Mouse (Mus musculus): ENCODE results near the gene Amelx. TPM values are rescaled to one million over a fixed set of nuclear protein-coding genes. Genes with fewer than 3 reads are reported as not detected.

Gene Amelx
- not detected in 2 replicates for polyA plus RNA-seq (2014; fragmentation: Nextera tagmentation; extraction: Ambion mirVana)

GRCm38 (mm10) chrX:169187100-169187499, at the start of gene Amelx:
Amelx (minus strand) TSS chrX:169187200.
- Histone ChIP-seq H3K9ac (replicated peaks; ENCODE audit: low read depth, low read length) (no peak within 1 kb of the TSS), H3K9me3 (ENCODE audit: control insufficient read depth, low read depth, low read length) (no peaks in the 10 kb centered on the region), H3K27me3 (ENCODE audit: control insufficient read depth, insufficient read depth, low read length) (no peaks in the 10 kb centered on the region), H3K4me2 (replicated peaks; ENCODE audit: low read depth, low read length) (no peak within 1 kb of the TSS), H3K27ac (ENCODE audit: low read length) (no peak within 1 kb of the TSS), H3K4me1 (ENCODE audit: control insufficient read depth, insufficient read depth, low read length) (no peaks in the 10 kb centered on the region), H3K4me3 (ENCODE audit: low read depth, low read length) (no peak within 1 kb of the TSS), H3K36me3 (ENCODE audit: control insufficient read depth, insufficient read depth, low read length) (no peaks in the 10 kb centered on the region)
- no peak for ATAC-seq (ENCODE audit: insufficient number of reproducible peaks, insufficient read depth, low FRiP score, low read depth)
- 76% methylated on average over 5 of the region's 5 CpGs for WGBS

GRCm38 (mm10) chrX:169222357-169223062, 35.5 kb upstream of the Amelx start:
- no peak overlapping the region for H3K4me3 ChIP-seq (ENCODE audit: low read depth, low read length)
- H3K9me3 ChIP-seq (ENCODE audit: control insufficient read depth, low read depth, low read length), result no peaks in the 10 kb centered on the region
- no peak overlapping the region for H3K27ac ChIP-seq (ENCODE audit: low read length)
- H3K36me3 ChIP-seq (ENCODE audit: control insufficient read depth, insufficient read depth, low read length), result no peaks in the 10 kb centered on the region
- 55% methylated on average over 3 of the region's 3 CpGs for WGBS
- no peak for ATAC-seq (ENCODE audit: insufficient number of reproducible peaks, insufficient read depth, low FRiP score, low read depth)
- no peaks in the 10 kb centered on the region for H3K27me3 ChIP-seq (ENCODE audit: control insufficient read depth, insufficient read depth, low read length)
- H3K4me1 ChIP-seq (ENCODE audit: control insufficient read depth, insufficient read depth, low read length), result no peaks in the 10 kb centered on the region
- H3K4me2 ChIP-seq (replicated peaks; ENCODE audit: low read depth, low read length), result no peak overlapping the region
- no peak overlapping the region for H3K9ac ChIP-seq (replicated peaks; ENCODE audit: low read depth, low read length)

DNA sequence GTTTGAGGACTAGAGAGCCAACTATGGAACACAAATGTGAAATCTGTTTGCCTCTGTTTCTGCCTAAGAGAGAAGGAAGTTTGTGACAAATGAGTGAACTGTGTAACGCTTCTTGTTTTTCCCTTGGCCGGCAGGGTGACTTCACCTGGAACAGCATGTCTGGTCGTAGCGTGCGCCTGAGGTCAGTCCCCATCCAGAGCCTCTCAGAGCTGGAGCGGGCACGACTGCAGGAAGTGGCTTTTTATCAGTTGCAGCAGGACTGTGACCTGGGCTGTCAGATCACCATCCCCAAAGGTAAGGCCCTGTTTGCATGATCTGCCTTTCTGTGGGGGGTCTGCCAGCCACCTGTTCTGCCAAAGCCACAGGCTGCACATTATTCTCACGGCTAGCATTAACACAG, 33.1 kb upstream of the Amelx start:
- WGBS, result 53% methylated on average over 8 of the region's 8 CpGs
- Histone ChIP-seq H3K4me1 (ENCODE audit: control insufficient read depth, insufficient read depth, low read length) (no peaks in the 10 kb centered on the region), H3K4me2 (replicated peaks; ENCODE audit: low read depth, low read length) (no peak overlapping the region), H3K9ac (replicated peaks; ENCODE audit: low read depth, low read length) (no peak overlapping the region), H3K9me3 (ENCODE audit: control insufficient read depth, low read depth, low read length) (no peaks in the 10 kb centered on the region), H3K27ac (ENCODE audit: low read length) (no peak overlapping the region), H3K4me3 (ENCODE audit: low read depth, low read length) (no peak overlapping the region), H3K27me3 (ENCODE audit: control insufficient read depth, insufficient read depth, low read length) (no peaks in the 10 kb centered on the region), H3K36me3 (ENCODE audit: control insufficient read depth, insufficient read depth, low read length) (no peaks in the 10 kb centered on the region)
- ATAC-seq (ENCODE audit: insufficient number of reproducible peaks, insufficient read depth, low FRiP score, low read depth), result no peak

- H3K27me3 ChIP-seq (ENCODE audit: control insufficient read depth, insufficient read depth, low read length), result no peaks in the 10 kb centered on the region
- no peak overlapping the region for H3K9ac ChIP-seq (replicated peaks; ENCODE audit: low read depth, low read length)
- H3K9me3 ChIP-seq (ENCODE audit: control insufficient read depth, low read depth, low read length), result no peaks in the 10 kb centered on the region
- ATAC-seq (ENCODE audit: insufficient number of reproducible peaks, insufficient read depth, low FRiP score, low read depth), result no peak
- no peak overlapping the region for H3K4me3 ChIP-seq (ENCODE audit: low read depth, low read length)
- no peak overlapping the region for H3K4me2 ChIP-seq (replicated peaks; ENCODE audit: low read depth, low read length)
- no peaks in the 10 kb centered on the region for H3K4me1 ChIP-seq (ENCODE audit: control insufficient read depth, insufficient read depth, low read length)
- H3K27ac ChIP-seq (ENCODE audit: low read length), result no peak overlapping the region
- WGBS, result 54% methylated on average over 3 of the region's 3 CpGs
- no peaks in the 10 kb centered on the region for H3K36me3 ChIP-seq (ENCODE audit: control insufficient read depth, insufficient read depth, low read length)
These were observed 23.0 kb upstream of the Amelx start for GRCm38 (mm10) chrX:169210019-169210418.

DNA sequence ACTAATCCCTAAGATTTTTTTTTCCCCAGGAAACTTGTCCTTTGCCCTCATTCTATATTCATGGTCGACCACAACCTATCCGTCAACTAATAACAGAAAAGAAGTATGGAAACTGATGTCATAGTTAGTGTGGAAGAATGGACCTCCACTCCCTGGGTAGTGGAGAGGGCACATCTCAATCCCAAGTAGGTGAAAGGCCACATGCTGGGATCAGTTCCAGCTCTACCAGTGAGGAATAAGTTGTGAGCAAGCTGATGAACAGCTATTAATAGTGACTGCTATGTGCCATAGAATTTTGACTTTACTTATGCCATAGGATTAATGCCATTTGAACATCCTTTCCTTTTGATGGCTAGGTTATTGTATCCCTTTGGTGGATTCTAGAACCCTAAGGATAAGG, 8.4 kb downstream of the Amelx start:
- WGBS, result 76% methylated on average over 2 of the region's 2 CpGs
- H3K36me3 ChIP-seq (ENCODE audit: control insufficient read depth, insufficient read depth, low read length), result no peaks in the 10 kb centered on the region
- no peak for ATAC-seq (ENCODE audit: insufficient number of reproducible peaks, insufficient read depth, low FRiP score, low read depth)
- no peak overlapping the region for H3K4me3 ChIP-seq (ENCODE audit: low read depth, low read length)
- H3K4me1 ChIP-seq (ENCODE audit: control insufficient read depth, insufficient read depth, low read length), result no peaks in the 10 kb centered on the region
- H3K27me3 ChIP-seq (ENCODE audit: control insufficient read depth, insufficient read depth, low read length), result no peaks in the 10 kb centered on the region
- no peak overlapping the region for H3K9ac ChIP-seq (replicated peaks; ENCODE audit: low read depth, low read length)
- no peak overlapping the region for H3K4me2 ChIP-seq (replicated peaks; ENCODE audit: low read depth, low read length)
- no peak overlapping the region for H3K27ac ChIP-seq (ENCODE audit: low read length)
- H3K9me3 ChIP-seq (ENCODE audit: control insufficient read depth, low read depth, low read length), result no peaks in the 10 kb centered on the region

GRCm38 (mm10) chrX:169173796-169174195, 13.2 kb downstream of the Amelx start:
- Histone ChIP-seq H3K4me2 (replicated peaks; ENCODE audit: low read depth, low read length) (no peak overlapping the region), H3K9ac (replicated peaks; ENCODE audit: low read depth, low read length) (no peak overlapping the region)

GRCm38 (mm10) chrX:169170981-169171380, 16.0 kb downstream of the Amelx start:
- Histone ChIP-seq H3K27ac (ENCODE audit: low read length) (no peak overlapping the region), H3K9ac (replicated peaks; ENCODE audit: low read depth, low read length) (no peak overlapping the region), H3K36me3 (ENCODE audit: control insufficient read depth, insufficient read depth, low read length) (no peaks in the 10 kb centered on the region), H3K4me2 (replicated peaks; ENCODE audit: low read depth, low read length) (no peak overlapping the region), H3K9me3 (ENCODE audit: control insufficient read depth, low read depth, low read length) (no peaks in the 10 kb centered on the region), H3K4me3 (ENCODE audit: low read depth, low read length) (no peak overlapping the region), H3K4me1 (ENCODE audit: control insufficient read depth, insufficient read depth, low read length) (no peaks in the 10 kb centered on the region), H3K27me3 (ENCODE audit: control insufficient read depth, insufficient read depth, low read length) (no peaks in the 10 kb centered on the region)
- 89% methylated on average over 2 of the region's 2 CpGs for WGBS
- no peak for ATAC-seq (ENCODE audit: insufficient number of reproducible peaks, insufficient read depth, low FRiP score, low read depth)

More at GRCm38 (mm10) chrX:169173796-169174195, 13.2 kb downstream of the Amelx start:
- Histone ChIP-seq H3K4me3 (ENCODE audit: low read depth, low read length) (no peak overlapping the region), H3K4me1 (ENCODE audit: control insufficient read depth, insufficient read depth, low read length) (no peaks in the 10 kb centered on the region), H3K36me3 (ENCODE audit: control insufficient read depth, insufficient read depth, low read length) (no peaks in the 10 kb centered on the region), H3K9me3 (ENCODE audit: control insufficient read depth, low read depth, low read length) (no peaks in the 10 kb centered on the region), H3K27ac (ENCODE audit: low read length) (no peak overlapping the region), H3K27me3 (ENCODE audit: control insufficient read depth, insufficient read depth, low read length) (no peaks in the 10 kb centered on the region)
- no peak for ATAC-seq (ENCODE audit: insufficient number of reproducible peaks, insufficient read depth, low FRiP score, low read depth)
- 67% methylated on average over 1 of the region's 1 CpGs for WGBS

GRCm38 (mm10) chrX:169158385-169158784, 28.6 kb downstream of the Amelx start:
- ATAC-seq (ENCODE audit: insufficient number of reproducible peaks, insufficient read depth, low FRiP score, low read depth), result no peak
- no peaks in the 10 kb centered on the region for H3K36me3 ChIP-seq (ENCODE audit: control insufficient read depth, insufficient read depth, low read length)
- no peaks in the 10 kb centered on the region for H3K9me3 ChIP-seq (ENCODE audit: control insufficient read depth, low read depth, low read length)
- no peaks in the 10 kb centered on the region for H3K4me1 ChIP-seq (ENCODE audit: control insufficient read depth, insufficient read depth, low read length)
- H3K9ac ChIP-seq (replicated peaks; ENCODE audit: low read depth, low read length), result no peak overlapping the region
- H3K4me2 ChIP-seq (replicated peaks; ENCODE audit: low read depth, low read length), result no peak overlapping the region
- H3K4me3 ChIP-seq (ENCODE audit: low read depth, low read length), result no peak overlapping the region
- no peaks in the 10 kb centered on the region for H3K27me3 ChIP-seq (ENCODE audit: control insufficient read depth, insufficient read depth, low read length)
- no peak overlapping the region for H3K27ac ChIP-seq (ENCODE audit: low read length)
- 71% methylated on average over 6 of the region's 6 CpGs for WGBS

DNA sequence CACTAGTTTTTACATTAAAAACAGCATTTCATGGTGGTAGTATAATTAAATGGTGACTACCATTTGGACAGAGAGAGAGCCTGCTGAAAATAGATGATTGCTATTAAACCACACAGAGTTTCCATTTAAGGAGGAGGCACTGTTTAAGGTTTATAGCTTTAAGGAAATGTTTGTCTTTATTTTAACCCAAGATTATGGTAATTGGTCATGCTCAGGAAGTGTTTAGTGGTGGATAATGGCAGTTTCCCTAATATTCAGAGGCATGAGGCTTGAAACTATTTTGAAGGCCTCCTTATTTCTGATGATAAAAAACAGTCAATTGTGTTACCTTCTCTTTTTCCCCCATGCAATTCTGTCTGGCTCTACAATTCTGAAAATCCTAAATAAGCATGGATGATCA, 33.2 kb downstream of the Amelx start:
- H3K36me3 ChIP-seq (ENCODE audit: control insufficient read depth, insufficient read depth, low read length), result no peaks in the 10 kb centered on the region
- H3K27me3 ChIP-seq (ENCODE audit: control insufficient read depth, insufficient read depth, low read length), result no peaks in the 10 kb centered on the region
- no peak overlapping the region for H3K9ac ChIP-seq (replicated peaks; ENCODE audit: low read depth, low read length)
- H3K27ac ChIP-seq (ENCODE audit: low read length), result no peak overlapping the region
- H3K4me2 ChIP-seq (replicated peaks; ENCODE audit: low read depth, low read length), result no peak overlapping the region
- H3K4me1 ChIP-seq (ENCODE audit: control insufficient read depth, insufficient read depth, low read length), result no peaks in the 10 kb centered on the region
- H3K4me3 ChIP-seq (ENCODE audit: low read depth, low read length), result no peak overlapping the region
- ATAC-seq (ENCODE audit: insufficient number of reproducible peaks, insufficient read depth, low FRiP score, low read depth), result no peak
- H3K9me3 ChIP-seq (ENCODE audit: control insufficient read depth, low read depth, low read length), result no peaks in the 10 kb centered on the region
